Mouse (Mus musculus): ENCODE data around the gene Podn.

The Podn gene

DNA sequence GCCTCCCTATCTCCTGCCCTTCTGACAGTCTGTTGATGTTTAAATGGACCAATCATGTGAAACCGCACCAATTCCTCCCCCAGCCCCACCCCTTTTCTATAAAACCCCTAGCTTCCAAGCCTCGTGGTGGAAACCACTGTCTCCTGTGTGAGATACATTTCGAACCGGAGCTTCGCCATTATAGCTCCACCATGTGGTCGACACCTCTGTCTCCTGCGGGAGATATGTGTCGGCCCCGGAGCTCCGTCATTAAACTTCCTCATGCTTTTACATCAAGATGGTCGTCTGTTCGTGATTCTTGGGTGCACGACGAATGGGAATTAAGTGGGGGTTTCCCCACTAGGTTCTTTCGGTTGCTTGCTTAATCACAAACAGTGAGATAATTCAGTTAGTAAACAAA lies 17.1 kb downstream of the Podn start:
- peak; percentile 56 for DNase-seq (ENCODE audit: low read depth, low spot score)

DNA sequence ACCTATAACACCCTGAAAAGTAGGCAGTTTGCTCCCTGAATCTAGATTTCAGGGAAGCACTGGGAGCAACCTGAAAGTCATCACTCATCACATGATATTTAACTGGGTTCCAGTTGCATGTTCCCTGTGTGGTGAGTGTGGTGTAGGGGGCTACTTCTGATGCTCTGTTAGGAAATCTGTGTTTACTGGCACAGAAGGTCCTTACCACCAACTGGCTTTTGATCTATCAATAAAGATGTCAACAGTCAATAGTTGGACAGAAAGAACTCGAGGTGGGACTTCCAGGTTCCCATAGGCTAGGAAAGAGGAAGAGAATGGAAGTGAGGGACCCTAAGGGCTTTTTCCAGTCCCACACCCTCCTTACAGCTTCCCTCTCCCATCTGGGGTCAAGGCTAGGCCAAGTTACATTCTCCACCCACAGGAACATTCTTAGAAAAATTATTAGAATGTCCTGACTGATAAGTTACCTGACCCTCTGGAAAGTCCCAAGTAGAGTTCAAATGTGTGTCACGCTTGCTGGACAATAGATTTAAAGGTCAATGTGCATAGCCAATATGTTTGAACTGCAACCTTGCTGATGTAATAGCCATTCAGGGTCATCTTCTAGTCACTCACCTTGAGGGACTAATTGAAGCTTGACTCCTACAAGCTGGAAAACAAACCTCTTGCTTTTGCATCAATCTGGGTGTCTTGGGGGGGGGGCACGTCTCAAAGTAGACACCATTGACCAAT lies 18.9 kb downstream of the Podn start:
- DNase-seq (ENCODE audit: low read depth, low spot score) = no peak

DNA sequence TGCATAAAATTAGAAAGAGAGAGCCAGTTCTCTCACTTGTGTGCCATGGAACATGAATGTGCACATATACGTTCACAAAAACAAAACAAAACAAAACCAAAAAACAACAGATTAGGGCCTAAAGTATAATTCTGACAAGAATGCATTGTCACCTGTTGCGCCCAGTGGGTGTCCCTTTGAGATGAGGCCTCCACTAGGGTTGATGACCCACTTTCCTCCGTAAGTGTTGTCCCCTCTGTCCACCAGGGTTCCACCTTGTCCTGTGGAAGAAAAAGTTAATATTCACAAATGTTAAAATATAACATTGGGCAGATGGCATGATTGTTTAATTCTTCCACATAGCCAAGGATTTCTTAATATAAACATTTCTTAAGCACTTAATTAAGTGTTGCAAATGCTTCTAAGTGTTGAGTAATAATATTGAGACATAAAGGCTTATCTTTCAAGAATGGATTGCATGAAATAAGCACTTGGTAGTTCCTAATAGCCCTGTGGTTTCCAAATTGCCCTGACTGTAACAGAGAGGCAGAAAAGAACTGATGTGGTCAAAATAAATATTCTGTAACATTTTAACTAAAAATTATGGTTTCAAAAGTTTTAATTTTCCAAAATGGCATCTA lies 21.9 kb downstream of the Podn start:
- DNase-seq (ENCODE audit: low read depth, low spot score) = no peak

DNA sequence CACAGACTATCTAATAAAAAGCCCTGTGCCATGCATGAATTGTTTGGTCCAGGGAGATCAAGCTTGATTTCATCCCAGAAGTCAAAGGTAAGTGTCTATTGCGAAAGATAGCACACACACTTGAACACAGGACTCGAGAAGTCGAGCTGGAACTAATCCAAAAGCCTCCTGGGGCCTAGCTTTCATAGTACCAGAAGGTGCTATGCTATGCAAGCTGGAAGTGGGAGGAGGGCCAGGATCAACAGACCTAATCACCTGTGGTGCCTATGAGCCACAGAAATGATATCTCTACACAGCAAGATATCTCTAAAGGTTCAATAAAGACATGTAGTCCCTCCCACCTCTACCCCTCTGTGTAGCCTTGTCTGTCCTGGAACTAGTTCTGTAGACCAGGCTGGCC lies 24.2 kb downstream of the Podn start:
- DNase-seq (ENCODE audit: low read depth, low spot score) = no peak

DNA sequence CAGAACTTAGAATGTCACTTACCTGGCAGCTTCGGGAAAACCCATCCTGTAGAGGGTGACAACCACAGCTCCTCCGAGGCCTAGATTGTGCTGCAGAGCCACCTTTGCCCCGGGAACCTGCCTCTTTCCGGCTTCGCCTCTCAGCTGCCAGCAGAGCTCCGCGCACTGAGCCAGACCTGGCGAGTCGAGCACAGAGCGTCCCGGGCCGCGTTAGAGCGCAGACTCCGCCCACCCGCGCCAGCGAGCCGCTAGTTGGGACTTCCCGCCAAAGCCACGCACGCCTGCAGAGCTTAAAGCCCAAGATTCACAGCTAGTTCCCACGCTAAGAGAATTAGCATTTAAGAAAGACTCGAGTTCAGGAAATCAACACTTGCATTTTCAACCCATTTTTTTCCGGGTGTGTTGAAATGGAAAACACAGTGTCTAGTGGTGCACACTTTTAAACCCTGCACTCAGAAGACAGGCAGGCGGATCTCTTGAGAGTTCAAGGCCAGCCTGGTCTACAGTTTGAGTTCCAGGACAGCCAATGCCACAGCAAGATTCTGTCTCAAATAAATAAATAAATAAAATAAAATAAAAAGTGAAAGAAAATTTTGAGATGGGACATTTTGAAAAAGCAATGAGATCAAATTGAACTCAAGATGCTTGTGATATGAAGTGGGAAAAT lies 24.9 kb downstream of the Podn start:
- peak; percentile 96 for DNase-seq (ENCODE audit: low read depth, low spot score)

DNA sequence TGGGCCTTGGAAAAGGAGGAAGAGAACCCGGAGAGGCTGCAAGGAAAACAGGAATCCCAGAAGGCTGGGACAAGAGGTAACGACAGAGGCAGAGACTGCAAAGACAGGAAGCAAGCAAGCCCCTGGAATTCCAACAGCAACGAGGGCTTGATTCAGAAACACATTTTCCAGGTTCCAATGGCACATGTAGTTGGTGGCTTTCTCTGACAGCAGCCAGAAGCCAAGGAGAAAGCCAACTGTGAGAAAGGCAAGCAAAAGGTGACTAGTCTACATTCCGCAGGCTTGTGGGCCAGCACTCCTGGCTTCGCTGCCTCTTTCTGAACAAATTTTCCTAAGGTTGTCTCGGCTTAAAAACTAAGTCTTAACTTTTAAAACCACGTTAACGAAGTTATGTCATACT lies 25.5 kb downstream of the Podn start:
- no peak for DNase-seq (ENCODE audit: low read depth, low spot score)

DNA sequence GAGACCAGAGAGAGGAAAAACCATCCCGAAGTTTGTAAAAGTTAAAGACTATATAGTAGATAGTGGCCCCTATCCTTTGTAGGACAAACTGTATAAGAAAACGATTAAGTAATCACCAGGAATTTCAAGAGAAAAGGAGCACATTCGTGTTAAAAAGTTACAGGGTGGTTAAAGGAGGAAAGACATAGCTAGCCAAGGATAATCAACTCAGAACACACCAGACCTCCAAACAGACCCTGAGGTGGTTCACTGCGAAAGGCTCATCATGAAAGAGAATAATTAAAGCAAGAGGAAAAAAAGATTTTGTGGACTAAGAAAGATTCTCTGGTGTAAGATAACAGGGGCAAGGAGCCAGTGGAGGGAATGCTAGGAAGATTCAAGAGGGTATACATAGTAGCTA lies 26.0 kb downstream of the Podn start:
- no peak for DNase-seq (ENCODE audit: low read depth, low spot score)

DNA sequence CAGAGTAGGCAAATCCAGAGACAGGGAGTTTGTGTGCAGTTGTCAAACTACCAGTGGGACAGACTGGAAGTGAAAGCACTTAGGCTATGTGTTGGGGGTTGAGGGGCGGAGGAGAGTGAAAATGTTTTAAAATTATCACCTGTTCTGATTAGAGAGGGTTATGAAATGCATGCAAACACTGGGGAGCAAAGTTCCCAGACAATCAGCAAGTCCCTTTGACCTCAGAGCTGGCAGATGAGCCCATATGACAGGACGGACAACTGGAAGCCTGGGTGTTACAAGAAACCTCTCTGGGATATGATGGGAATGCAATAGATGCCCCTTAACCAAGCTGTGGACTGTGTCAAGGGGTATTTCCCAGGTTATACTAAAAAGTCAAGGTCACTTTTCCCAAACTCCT lies 28.2 kb downstream of the Podn start:
- DNase-seq (ENCODE audit: low read depth, low spot score) = no peak

DNA sequence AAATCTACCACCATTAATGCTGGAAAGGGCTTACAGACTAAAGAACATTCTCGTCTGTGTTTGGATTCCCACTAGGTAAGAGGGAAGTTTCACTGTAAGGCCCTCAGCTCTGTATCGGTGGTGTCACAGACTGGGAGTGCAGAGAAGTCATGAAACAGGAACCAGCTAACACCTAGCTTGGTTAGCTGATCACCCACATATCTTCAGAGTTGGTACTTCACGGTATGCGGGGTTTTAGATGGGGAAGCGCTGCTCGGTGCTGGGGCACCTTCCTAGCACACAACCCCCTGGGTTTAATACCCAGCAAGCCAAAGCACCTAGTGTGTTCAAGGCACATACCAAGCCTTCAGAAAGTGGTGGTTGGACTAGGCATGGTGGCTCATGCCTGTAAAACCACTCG lies 29.0 kb downstream of the Podn start:
- no peak for DNase-seq (ENCODE audit: low read depth, low spot score)

DNA sequence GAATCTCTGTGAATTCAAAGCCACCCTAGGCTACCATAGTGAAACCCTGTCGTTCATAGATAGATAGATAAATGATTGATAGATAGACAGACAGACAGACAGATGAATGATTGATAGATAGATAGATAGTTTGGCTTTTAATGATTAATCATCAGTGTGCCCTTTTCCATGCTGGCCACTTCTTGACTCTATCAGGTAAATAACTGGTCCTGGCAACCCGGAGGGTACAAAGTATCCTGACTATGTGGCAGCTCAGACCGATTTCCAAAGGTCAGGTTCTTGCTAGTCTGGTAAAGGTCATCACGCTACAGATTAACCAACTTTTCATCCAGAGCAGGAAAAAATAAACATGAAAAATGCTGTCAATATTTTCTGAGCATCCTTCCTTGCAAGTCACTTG lies 29.7 kb downstream of the Podn start:
- no peak for DNase-seq (ENCODE audit: low read depth, low spot score)

DNA sequence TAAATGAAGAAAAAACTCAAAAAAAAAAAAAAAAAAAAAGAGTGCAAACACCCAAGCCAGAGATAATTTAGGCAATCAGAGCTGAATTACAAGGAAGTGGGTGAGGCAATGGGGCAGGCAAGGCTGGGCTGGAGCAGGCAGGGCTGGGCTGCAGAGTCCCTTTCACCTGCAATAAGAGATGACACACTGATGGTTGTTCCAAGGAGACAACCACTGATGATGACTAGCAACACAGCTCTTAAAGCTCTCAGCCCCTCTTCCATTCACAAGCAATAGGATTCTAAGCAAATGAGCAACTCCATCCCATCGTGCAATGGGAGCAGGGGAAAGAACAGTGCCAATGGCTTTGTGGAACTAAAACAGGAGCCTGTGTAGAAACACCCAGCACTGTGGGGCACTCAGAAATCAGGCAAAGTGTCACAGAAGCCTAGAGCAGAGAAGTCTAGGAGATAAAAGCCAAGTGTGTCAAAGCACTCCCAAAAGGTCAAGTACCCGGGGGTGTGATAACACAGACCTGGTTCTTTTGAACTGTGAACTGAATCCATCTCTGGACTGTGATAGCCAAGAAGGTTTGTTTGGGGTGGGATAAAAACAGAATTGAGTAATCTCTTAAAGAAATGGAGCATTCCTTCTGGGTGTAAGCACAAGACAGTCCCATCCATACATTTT lies 30.9 kb downstream of the Podn start:
- no peak for DNase-seq (ENCODE audit: low read depth, low spot score)

DNA sequence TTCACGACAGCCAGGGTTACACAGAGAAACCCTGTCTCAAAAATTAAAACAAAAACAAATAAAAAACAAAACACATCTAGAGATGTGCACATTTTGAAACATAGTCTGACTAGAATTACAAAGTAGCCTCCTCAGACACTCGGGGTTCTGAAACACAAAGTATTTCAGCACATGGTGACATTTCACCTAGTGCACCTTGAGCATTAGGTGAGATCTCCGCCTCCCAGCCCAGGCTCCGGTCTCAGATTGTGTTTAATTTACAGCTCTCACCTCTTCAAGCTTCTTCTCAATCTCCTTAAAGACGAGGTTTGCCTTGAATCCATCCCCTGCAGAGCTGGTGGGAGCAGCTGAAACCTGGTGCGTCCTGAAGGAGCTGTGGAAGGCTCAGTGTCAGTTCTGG lies 32.6 kb downstream of the Podn start:
- DNase-seq (ENCODE audit: low read depth, low spot score) = no peak

DNA sequence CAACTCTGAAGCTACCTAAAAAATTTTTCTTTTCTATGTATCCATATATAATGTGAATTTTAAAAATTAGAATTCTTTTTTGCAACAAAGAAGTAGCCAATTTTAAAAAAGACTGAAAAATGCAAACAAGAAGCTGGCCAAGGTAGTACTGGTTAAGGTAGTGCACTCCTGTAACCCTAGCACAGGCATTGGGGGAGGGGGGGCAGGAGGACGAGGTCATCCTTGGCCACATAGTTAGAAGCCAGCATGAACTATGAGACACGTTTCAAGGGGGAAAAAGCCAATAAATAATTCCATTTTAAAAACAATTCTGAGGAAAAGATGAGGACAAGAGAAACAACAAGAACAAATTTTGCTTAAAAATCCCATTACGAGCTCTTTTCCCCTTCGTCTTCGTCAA lies 33.7 kb downstream of the Podn start:
- DNase-seq (ENCODE audit: low read depth, low spot score) = no peak

DNA sequence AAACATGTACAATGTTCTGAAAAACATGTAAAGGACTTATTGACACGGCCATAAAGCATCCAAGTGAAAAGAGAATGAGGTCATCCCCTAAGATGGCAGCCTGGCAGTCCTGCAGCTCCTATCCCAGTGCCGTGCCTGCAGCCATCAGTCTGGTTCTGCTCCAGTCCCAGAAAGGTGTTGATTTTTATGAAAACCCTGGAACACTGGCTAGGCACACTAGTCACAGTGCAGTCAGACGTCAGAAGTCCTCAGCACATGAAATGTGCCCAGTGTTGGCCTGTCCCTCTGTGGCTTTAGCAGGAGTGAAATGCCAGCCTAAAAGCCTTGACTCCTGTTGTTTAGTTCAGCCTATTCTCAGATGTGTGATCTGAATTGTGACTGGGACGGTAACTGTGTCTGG lies 35.5 kb downstream of the Podn start:
- no peak for DNase-seq (ENCODE audit: low read depth, low spot score)

DNA sequence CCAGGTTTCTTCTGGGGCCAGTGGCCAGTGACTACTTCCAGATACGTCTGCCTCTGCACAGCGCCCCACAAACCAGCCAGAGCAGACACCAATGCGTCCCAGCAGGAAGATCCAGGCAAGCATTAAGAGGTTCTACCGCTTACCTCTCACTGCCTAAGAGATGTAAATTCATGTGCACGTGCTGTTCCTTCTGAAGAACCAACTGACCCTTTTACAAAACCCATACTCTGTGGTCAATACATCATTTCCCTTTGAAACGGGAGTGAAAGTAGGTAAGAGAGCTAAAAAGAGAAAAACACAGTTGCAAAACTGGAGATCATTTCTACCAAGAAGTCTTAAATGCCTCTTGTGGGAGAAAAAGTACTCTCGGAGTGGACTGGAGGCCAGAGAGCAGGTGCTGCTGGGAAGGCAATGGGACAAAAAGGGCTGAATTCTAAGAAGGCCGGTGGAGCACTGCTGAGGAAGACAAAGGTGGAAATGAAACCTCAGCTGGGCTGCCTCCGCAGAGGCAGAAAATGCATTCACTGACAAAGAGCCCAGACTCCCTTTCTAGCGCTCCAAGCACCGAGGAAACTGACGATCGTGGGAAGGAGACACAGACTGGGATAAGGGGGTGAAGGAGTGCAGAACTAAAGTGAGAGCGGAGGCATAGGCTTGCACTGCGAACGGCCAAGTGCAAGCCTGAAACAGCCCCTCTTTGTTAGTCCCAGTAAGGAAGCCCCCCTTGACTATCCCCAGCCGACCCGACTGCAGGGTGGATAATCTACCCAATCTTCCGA lies 36.5 kb downstream of the Podn start:
- peak; percentile 10 for DNase-seq (ENCODE audit: low read depth, low spot score)

DNA sequence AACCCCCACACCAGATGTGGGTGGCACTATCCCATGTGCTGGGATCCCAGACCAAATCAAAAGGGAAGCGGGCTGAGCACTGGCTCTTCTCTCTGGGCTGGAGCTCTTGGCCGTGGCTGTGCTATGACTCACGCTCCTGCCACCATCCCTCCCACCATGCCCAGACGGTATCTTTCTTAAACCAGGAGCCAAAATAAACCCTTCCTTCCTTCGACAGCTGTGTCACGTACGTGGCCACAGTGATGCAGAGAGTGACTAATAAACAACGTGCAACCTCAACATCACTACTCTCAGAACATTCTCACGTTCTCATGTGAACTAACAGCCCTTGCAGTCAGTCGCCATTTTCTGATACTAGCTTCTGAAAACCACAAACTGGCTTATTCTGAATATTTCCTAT lies 38.1 kb downstream of the Podn start:
- no peak for DNase-seq (ENCODE audit: low read depth, low spot score)

DNA sequence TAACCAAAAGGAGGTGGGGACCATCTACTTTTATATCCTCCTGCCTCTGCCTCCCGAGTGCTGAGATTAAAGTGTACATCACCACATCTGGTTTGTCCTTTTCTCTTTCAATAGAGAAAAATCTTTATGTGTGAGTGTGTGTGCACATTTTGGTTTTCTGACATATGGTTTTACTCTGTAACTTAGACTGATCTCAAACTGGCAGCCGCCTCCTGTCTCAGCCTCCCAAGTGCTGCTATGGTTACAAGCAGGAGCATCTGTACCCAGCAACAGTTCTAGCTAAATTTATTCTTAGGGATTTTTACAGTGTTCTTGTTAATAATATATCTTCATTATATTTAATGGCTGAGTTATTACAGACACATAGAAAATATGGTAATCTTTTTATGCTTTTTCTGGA lies 39.0 kb downstream of the Podn start:
- no peak for DNase-seq (ENCODE audit: low read depth, low spot score)

DNA sequence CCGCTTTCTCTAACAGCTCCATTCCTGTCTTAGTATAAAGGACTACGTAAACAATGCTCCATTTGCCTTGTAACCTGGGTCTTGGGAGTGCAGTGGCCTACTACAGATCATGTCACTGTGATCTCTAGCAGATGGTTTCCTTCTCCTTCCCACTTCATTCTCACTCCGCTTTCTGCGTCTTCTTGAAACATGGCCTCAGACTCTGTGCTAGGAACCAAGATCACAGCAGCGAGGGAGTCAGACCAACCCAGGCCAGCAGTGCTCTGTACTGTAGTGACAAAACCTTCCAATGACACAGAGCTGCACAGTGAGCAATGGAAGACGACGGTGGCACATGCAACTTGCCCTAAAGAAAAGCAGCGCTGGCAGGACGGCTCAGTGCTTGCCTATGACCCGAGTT lies 40.4 kb downstream of the Podn start:
- no peak for DNase-seq (ENCODE audit: low read depth, low spot score)

DNA sequence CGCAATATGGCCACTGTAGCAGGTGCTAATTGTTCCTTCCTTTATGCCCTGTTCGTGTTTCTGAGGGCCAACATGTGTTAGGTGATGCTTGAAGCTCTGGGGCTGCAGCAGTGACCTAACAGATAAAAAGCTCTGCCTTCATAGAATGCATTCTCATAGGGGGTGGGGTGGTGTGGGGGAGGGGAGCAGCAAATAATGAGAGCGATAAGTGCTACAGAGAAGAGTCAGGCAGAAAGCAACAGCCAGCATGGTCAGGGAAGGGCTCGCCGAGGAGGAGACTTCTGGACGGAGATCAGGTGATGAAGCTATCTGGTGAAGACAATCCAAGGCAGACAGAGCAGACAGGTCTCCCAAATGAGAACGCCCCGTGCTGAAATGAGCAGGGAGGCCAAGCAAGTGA lies 43.6 kb downstream of the Podn start:
- DNase-seq (ENCODE audit: low read depth, low spot score) = no peak

DNA sequence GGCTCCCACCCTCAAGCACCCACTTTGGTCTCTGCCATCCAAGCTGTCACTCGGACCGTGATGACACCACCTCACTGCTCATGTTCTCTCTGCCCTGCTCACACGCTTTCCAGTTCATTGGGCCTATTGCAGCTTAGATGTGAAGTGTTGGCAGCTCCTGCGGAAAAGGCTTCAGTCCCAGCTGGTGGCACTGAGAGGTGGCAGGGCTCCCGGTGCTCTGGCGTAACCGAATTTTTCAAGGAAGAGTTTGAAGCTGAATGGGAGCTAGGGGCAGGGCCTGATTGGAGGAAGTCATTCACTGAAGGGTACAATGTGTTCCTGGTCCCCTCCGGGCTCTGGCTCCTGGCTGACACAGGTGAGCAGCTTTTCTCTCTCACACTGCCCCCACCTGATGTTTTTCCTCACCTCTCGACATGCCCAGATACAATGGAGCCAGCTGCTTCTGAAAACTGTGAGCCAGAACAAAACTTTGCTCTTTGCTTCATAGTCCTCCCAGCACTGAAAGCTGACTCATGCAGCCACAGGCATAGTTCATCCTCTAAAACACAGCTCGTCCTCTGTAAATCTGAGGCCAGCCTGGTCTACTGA lies 44.5 kb downstream of the Podn start:
- no peak for DNase-seq (ENCODE audit: low read depth, low spot score)

DNA sequence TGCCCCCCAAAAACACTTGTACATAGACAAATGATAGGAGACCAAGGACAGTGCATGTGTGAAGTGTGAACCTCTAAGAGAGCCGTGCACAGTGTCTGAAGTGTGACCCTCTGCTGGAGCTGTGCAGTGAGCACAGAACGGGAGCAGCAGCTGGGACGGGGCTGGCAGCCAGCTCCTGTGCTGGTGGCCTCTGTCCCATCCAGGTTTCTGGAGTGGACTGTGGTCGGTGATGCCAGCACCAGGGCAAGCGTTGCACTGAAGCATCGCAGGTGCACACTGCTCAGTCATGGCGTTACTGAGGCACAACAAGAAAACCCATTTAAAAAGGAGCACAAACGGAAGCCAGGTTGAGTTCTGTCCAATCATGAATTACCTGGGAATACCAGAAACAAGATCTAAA lies 50.1 kb downstream of the Podn start:
- no peak for DNase-seq (ENCODE audit: low read depth, low spot score)

Data from R1 (cell line).